Mouse (Mus musculus) cerebellum, adult 2 months (tissue): ENCODE measurements around the gene Ddx39b.

ENCODE experiments used
- CTCF ChIP-seq: fragments of 200-500 bp; IDR thresholded peaks from 2 replicates; pipeline ENCODE4 v1.5.1; 2011; ENCODE audit warnings: low read depth, mild to moderate bottlenecking, control low read depth, low read length, moderate library complexity, borderline replicate concordance; ENCODE audit not compliant: insufficient read depth
- POLR2A ChIP-seq: fragments of 200-500 bp; IDR thresholded peaks from 2 replicates; pipeline ENCODE4 v1.6.1; 2011; ENCODE audit warnings: low read length, control low read depth, borderline replicate concordance; ENCODE audit not compliant: insufficient read depth

DNA sequence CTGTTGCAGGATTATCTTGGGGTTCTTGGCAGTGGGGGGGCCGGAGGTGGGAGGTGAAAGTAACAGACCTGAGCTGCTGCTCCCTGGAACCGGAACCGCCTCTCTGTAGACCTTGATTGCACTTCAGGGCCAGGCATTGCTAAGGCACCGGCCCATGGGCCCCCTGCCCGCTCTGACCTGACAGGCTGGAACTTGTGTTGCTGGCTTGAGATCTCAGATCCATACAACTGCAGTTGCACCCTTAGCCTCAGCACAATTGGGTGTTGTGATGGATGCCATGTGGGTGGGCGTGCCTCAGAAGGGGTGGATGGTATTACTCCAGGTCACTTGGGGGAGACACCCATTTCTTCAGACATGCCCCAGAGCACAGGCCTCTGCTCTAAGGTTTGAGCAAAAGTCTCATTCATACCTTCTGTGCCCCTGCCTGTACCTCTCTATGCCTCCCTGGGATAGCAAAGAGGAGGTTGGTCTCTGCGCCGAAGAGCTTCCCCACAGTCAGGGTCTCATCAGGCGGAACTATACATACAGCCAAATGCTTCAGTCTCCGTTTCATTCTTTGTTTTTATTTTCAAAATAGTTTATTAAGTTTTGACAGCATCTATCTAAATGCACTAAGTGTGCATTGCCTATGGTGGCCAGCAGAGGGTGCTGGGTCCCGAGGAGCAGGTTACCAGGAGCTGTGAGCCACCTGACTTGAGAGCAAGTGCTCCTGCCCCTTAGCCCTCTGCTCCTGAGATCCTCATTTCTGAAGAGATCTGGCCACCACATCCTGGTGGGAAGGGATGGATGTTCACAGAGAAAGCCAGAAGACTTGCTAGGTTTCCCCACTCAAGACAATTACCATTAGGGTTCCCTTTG lies 12.9 kb downstream of the Ddx39b start:
- TF ChIP-seq CTCF (peak; percentile 79), POLR2A (peak; percentile 7; the same call in 1 of the 2 replicates)
